Mouse (Mus musculus): Measurements from ENCODE around the gene Zfp771.

The Zfp771 gene

GRCm38 (mm10) chr7:127290142-127290541 lies 46.1 kb downstream of the Zfp771 start:
- no peak for DNase-seq

GRCm38 (mm10) chr7:127296098-127296497 lies 52.0 kb downstream of the Zfp771 start, which contains the start of gene Itgal:
TSS of gene Itgal (plus strand) at chr7:127296260.
- DNase-seq = no peak

- no peak for DNase-seq
These were observed 52.9 kb downstream of the Zfp771 start for GRCm38 (mm10) chr7:127296786-127297555.

- DNase-seq = no peak
These were observed 53.6 kb downstream of the Zfp771 start for GRCm38 (mm10) chr7:127297586-127298193.
